Mouse (Mus musculus) CH12.LX (cell line): Measurements from ENCODE around the gene Ifitm1. TPM values are rescaled to one million over a fixed set of nuclear protein-coding genes. Genes with fewer than 3 reads are reported as not detected.

ENCODE experiments used
- DNase-seq: peaks from one replicate; pipeline ENCODE4 v3.0.0-alpha.2; 2013; ENCODE audit errors: extremely low read depth
- H3K27ac ChIP-seq: 2 replicates; pipeline ENCODE4 v1.5.1; 2012; ENCODE audit warnings: low read depth, mild to moderate bottlenecking, control low read depth, moderate library complexity; ENCODE audit not compliant: insufficient read depth
- H3K27me3 ChIP-seq: replicated peaks from 2 replicates; pipeline ENCODE3; 2012; ENCODE audit warnings: inconsistent platforms
- H3K36me3 ChIP-seq, 2 experiments: replicated peaks in 1 of 2; 2 replicates each; pipeline versions ENCODE3 to v1.6.1; 2012; ENCODE audit warnings: inconsistent platforms in 1 of 2, low read length in 1 of 2, mild to moderate bottlenecking in 1 of 2, mixed read lengths in 1 of 2, moderate library complexity in 1 of 2; ENCODE audit not compliant: control insufficient read depth in 1 of 2, insufficient read depth in 1 of 2
- H3K4me1 ChIP-seq, 2 experiments: 2 replicates each; pipeline ENCODE4 v1.6.1; 2012; ENCODE audit warnings: inconsistent platforms in 1 of 2, moderate library complexity in 1 of 2; ENCODE audit not compliant: insufficient read depth in 2 of 2, control insufficient read depth in 1 of 2
- H3K4me2 ChIP-seq: 2 replicates; pipeline ENCODE4 v1.6.1; 2012; ENCODE audit warnings: low read depth, mild to moderate bottlenecking, control low read depth; ENCODE audit not compliant: poor library complexity, insufficient read depth, severe bottlenecking
- H3K4me3 ChIP-seq, 3 experiments: fragments of 150-350 bp in 1 of 3; sonication (generic) in 1 of 3; replicated peaks in 1 of 3; 2 replicates each; pipeline versions ENCODE3 to v1.5.1; 2011 to 2012; ENCODE audit warnings: low read depth in 2 of 3, low read length in 2 of 3, mild to moderate bottlenecking in 2 of 3, moderate library complexity in 2 of 3, control low read depth in 1 of 3, improper control_type of control experiment in 1 of 3, inconsistent platforms in 1 of 3, mixed read lengths in 1 of 3; ENCODE audit not compliant: poor library complexity in 1 of 3
- H3K79me2 ChIP-seq: replicated peaks from 2 replicates; pipeline ENCODE4 v1.6.1; 2012; ENCODE audit warnings: mild to moderate bottlenecking, moderate library complexity; ENCODE audit not compliant: control insufficient read depth, poor library complexity, insufficient read depth, severe bottlenecking; ENCODE audit errors: extremely low read depth
- H3K9ac ChIP-seq: 2 replicates; pipeline ENCODE4 v1.6.1; 2012; ENCODE audit warnings: low read depth, mild to moderate bottlenecking, control low read depth, moderate library complexity; ENCODE audit not compliant: insufficient read depth
- H3K9me3 ChIP-seq: replicated peaks from 2 replicates; pipeline ENCODE3; 2012; ENCODE audit warnings: low read length, inconsistent platforms, mixed read lengths
- BHLHE40 ChIP-seq: IDR thresholded peaks from 2 replicates; pipeline ENCODE4 v1.6.1; 2011; ENCODE audit warnings: mild to moderate bottlenecking, low read depth, low read length, improper control_type of control experiment
- CHD1 ChIP-seq: IDR thresholded peaks from 2 replicates; pipeline ENCODE4 v1.6.1; 2012; ENCODE audit warnings: low read depth, low read length, improper control_type of control experiment, inconsistent platforms
- CTCF ChIP-seq, 2 experiments: IDR thresholded peaks in 1 of 2; conservative IDR thresholded peaks in 1 of 2; 2 replicates each; pipeline ENCODE4 v1.5.1; 2011 to 2012; ENCODE audit warnings: low read depth in 2 of 2, low read length in 2 of 2, improper control_type of control experiment in 1 of 2, inconsistent platforms in 1 of 2, mild to moderate bottlenecking in 1 of 2, moderate library complexity in 1 of 2
- ELF1 ChIP-seq: IDR thresholded peaks from 2 replicates; pipeline ENCODE4 v1.6.1; 2014; ENCODE audit warnings: low read depth, mild to moderate bottlenecking, inconsistent platforms, low read length, improper control_type of control experiment
- EP300 ChIP-seq: IDR thresholded peaks from 2 replicates; pipeline ENCODE4 v1.6.1; 2011; ENCODE audit warnings: low read length, improper control_type of control experiment
- ETS1 ChIP-seq: conservative IDR thresholded peaks from 2 replicates; pipeline ENCODE4 v1.6.1; 2012; ENCODE audit warnings: low read depth, mild to moderate bottlenecking, inconsistent platforms, low read length, improper control_type of control experiment, moderate library complexity
- GABPA ChIP-seq: IDR thresholded peaks from 2 replicates; pipeline ENCODE4 v1.6.1; 2012; ENCODE audit warnings: low read depth, low read length, improper control_type of control experiment, inconsistent platforms; ENCODE audit not compliant: insufficient replicate concordance
- HCFC1 ChIP-seq: IDR thresholded peaks from 2 replicates; pipeline ENCODE4 v1.6.1; 2012; ENCODE audit warnings: low read depth, mild to moderate bottlenecking, inconsistent platforms, low read length, improper control_type of control experiment
- IRF4 ChIP-seq: IDR thresholded peaks from 2 replicates; pipeline ENCODE4 v1.6.1; 2014; ENCODE audit warnings: low read depth, mild to moderate bottlenecking, inconsistent platforms, low read length, improper control_type of control experiment
- JUN ChIP-seq: IDR thresholded peaks from 2 replicates; pipeline ENCODE4 v1.6.1; 2011; ENCODE audit warnings: low read depth, mild to moderate bottlenecking, low read length, improper control_type of control experiment, moderate library complexity; ENCODE audit not compliant: insufficient read depth
- JUND ChIP-seq: conservative IDR thresholded peaks from 2 replicates; pipeline ENCODE4 v1.6.1; 2011; ENCODE audit warnings: low read depth, low read length, improper control_type of control experiment
- MAFK ChIP-seq: IDR thresholded peaks from 2 replicates; pipeline ENCODE4 v1.6.1; 2011; ENCODE audit warnings: low read length, improper control_type of control experiment; ENCODE audit not compliant: insufficient replicate concordance
- MAX ChIP-seq: IDR thresholded peaks from 2 replicates; pipeline ENCODE4 v1.6.1; 2011; ENCODE audit warnings: low read length, improper control_type of control experiment
- MAZ ChIP-seq: IDR thresholded peaks from 2 replicates; pipeline ENCODE4 v1.6.1; 2012; ENCODE audit warnings: low read depth, mild to moderate bottlenecking, inconsistent platforms, low read length, improper control_type of control experiment, moderate library complexity
- MXI1 ChIP-seq: IDR thresholded peaks from 2 replicates; pipeline ENCODE4 v1.6.1; 2011; ENCODE audit warnings: mild to moderate bottlenecking, low read depth, low read length, improper control_type of control experiment
- NRF1 ChIP-seq: IDR thresholded peaks from 2 replicates; pipeline ENCODE4 v1.6.1; 2014; ENCODE audit warnings: low read depth, mild to moderate bottlenecking, inconsistent platforms, low read length, improper control_type of control experiment, moderate library complexity
- PAX5 ChIP-seq: IDR thresholded peaks from 2 replicates; pipeline ENCODE4 v1.6.1; 2012; ENCODE audit warnings: low read length, inconsistent platforms, mixed read lengths
- POLR2A ChIP-seq: IDR thresholded peaks from 2 replicates; pipeline ENCODE4 v1.6.1; 2011; ENCODE audit warnings: low read depth, mild to moderate bottlenecking, improper control_type of control experiment, low read length
- POLR2AphosphoS2 ChIP-seq: IDR thresholded peaks from 2 replicates; pipeline ENCODE4 v1.6.1; 2011; ENCODE audit warnings: low read depth, low read length, improper control_type of control experiment
- RCOR1 ChIP-seq: conservative IDR thresholded peaks from 2 replicates; pipeline ENCODE4 v1.6.1; 2012; ENCODE audit warnings: low read depth, mild to moderate bottlenecking, inconsistent platforms, low read length, improper control_type of control experiment
- SMC3 ChIP-seq: IDR thresholded peaks from 2 replicates; pipeline ENCODE4 v1.6.1; 2011; ENCODE audit warnings: low read depth, low read length, improper control_type of control experiment
- TBP ChIP-seq: conservative IDR thresholded peaks from 2 replicates; pipeline ENCODE4 v1.6.1; 2011; ENCODE audit warnings: low read depth, low read length, improper control_type of control experiment
- TCF12 ChIP-seq: IDR thresholded peaks from 2 replicates; pipeline ENCODE4 v1.6.1; 2014; ENCODE audit warnings: low read depth, mild to moderate bottlenecking, inconsistent platforms, low read length, improper control_type of control experiment
- USF1 ChIP-seq: IDR thresholded peaks from 2 replicates; pipeline ENCODE4 v1.6.1; 2014; ENCODE audit warnings: low read depth, mild to moderate bottlenecking, inconsistent platforms, low read length, improper control_type of control experiment
- USF2 ChIP-seq: conservative IDR thresholded peaks from 2 replicates; pipeline ENCODE4 v1.6.1; 2011; ENCODE audit warnings: low read depth, low read length, improper control_type of control experiment
- ZC3H11A ChIP-seq: IDR thresholded peaks from 2 replicates; pipeline ENCODE4 v1.6.1; 2012; ENCODE audit warnings: low read depth, mild to moderate bottlenecking, inconsistent platforms, low read length, improper control_type of control experiment
- ZKSCAN1 ChIP-seq: IDR thresholded peaks from 2 replicates; pipeline ENCODE4 v1.6.1; 2012; ENCODE audit warnings: low read depth, inconsistent platforms, low read length, improper control_type of control experiment, borderline replicate concordance
- ZMIZ1 ChIP-seq: IDR thresholded peaks from 2 replicates; pipeline ENCODE4 v1.6.1; 2012; ENCODE audit warnings: low read depth, mild to moderate bottlenecking, inconsistent platforms, low read length, improper control_type of control experiment
- ZNF384 ChIP-seq: IDR thresholded peaks from 2 replicates; pipeline ENCODE4 v1.6.1; 2012; ENCODE audit warnings: low read depth, low read length, improper control_type of control experiment, inconsistent platforms
- dilution Hi-C: fragments of 300-500 bp; cut with MboI; formaldehyde crosslinking; loops from 2 replicates; pipeline ENCODE4 v1.14.3; 2020; ENCODE audit warnings: low sequenced_read_pairs; ENCODE audit not compliant: extremely low pct_unique_long_range_greater_than_20kb, extremely low pct_ligation_motif_present
- in situ Hi-C: fragments of 300-500 bp; cut with MboI; formaldehyde crosslinking; loops from 3 replicates; pipeline ENCODE4 v1.14.3; 2019; ENCODE audit warnings: low sequenced_read_pairs, low pct_ligation_motif_present, low pct_unique_long_range_greater_than_20kb, mixed read lengths
- polyA plus RNA-seq: library from polyadenylated mRNA; unstranded; fragments of >175 nt; gene quantifications from 2 replicates; pipeline ENCODE4 v1.2.1, GENCODE M21; 2012; ENCODE audit warnings: low read depth; ENCODE audit not compliant: insufficient read length
- total RNA-seq, 2 experiments: library from RNA; depleted of rRNA; stranded (reverse); fragments of 300-350 nt in 1 of 2; fragments of >200 nt in 1 of 2; gene quantifications; 2 replicates each; pipeline ENCODE4 v1.2.3; 2012 to 2014

Gene Ifitm1
- total and polyA plus RNA-seq, 3 experiments: 14.8 to 55.5 (median 32.9) TPM

- Histone ChIP-seq H3K27me3 (no peaks in the 10 kb centered on the region), H3K4me2 (no peak overlapping the region), H3K4me3 (no peak overlapping the region), H3K9ac (no peak overlapping the region), H3K27ac (no peak overlapping the region), H3K4me1 (peaks cover 3 to 50% of the 10 kb centered on the region in 2 experiments; a peak in 3 of 4 replicates), H3K9me3 (no peaks in the 10 kb centered on the region), H3K79me2 (peaks cover 5% of the 10 kb centered on the region; the same call in 1 of the 2 replicates), H3K36me3 (peaks cover 29 to 93% of the 10 kb centered on the region in 2 experiments)
- dilution Hi-C loops: no loop called here
- no peak for DNase-seq
- TF ChIP-seq ZMIZ1 (no peak), SMC3 (no peak), IRF4 (no peak), MAZ (no peak), PAX5 (no peak), ZKSCAN1 (no peak), BHLHE40 (no peak), ELF1 (no peak), MXI1 (no peak), MAFK (no peak), NRF1 (no peak), RCOR1 (no peak), USF2 (no peak), POLR2AphosphoS2 (no peak), TCF12 (no peak), MAX (no peak), JUN (no peak), EP300 (no peak), POLR2A (no peak), ETS1 (no peak)
- in situ Hi-C loops: loop anchor here (5.0 kb wide), 1 partner anchor 37 kb away; no protein-coding TSS in a partner anchor
Measured at GRCm38 (mm10) chr7:140949255-140949654, 17.8 kb upstream of the Ifitm1 start.

GRCm38 (mm10) chr7:140949824-140950530 lies 17.0 kb upstream of the Ifitm1 start, which contains the start of gene Ifitm5:
Ifitm5 (minus strand) TSS chr7:140950291.
- no peaks in the 10 kb centered on the region for H3K9me3 ChIP-seq
- in situ Hi-C loops (loop anchor here (5.0 kb wide), 1 partner anchor 38 kb away; no protein-coding TSS in a partner anchor), dilution Hi-C loops (no loop called here)
- no peak within 1 kb of the TSS for H3K4me2 ChIP-seq
- no peak for TF ChIP-seq ELF1
- TF ChIP-seq GABPA: no peak
- TF ChIP-seq NRF1: no peak
- TF ChIP-seq IRF4: no peak
- TF ChIP-seq SMC3: no peak
- no peak for TF ChIP-seq EP300
- no peak for TF ChIP-seq USF1
- no peak for TF ChIP-seq MXI1
- no peak for TF ChIP-seq ZKSCAN1
- TF ChIP-seq TCF12: no peak
- no peak for TF ChIP-seq ZC3H11A
- no peak for TF ChIP-seq ZNF384
- TF ChIP-seq CHD1: no peak
- no peak for TF ChIP-seq BHLHE40
- no peak for TF ChIP-seq TBP
- no peak for TF ChIP-seq HCFC1
- TF ChIP-seq MAFK: no peak
- no peak for TF ChIP-seq CTCF (conservative IDR thresholded peaks at IDR 0.05 in 1 of 2, IDR thresholded peaks at IDR 0.05 in 1 of 2; ENCODE audit: low read depth in 2 of 2, low read length in 2 of 2)
- TF ChIP-seq JUND: no peak
- no peak within 1 kb of the TSS for H3K9ac ChIP-seq
- H3K4me3 ChIP-seq: no peak within 1 kb of the TSS
- no peak within 1 kb of the TSS for H3K27ac ChIP-seq
- H3K4me1 ChIP-seq: peaks cover 3 to 49% of the 10 kb centered on the region in 2 experiments; a peak in 3 of 4 replicates
- peaks cover 5% of the 10 kb centered on the region; the same call in 1 of the 2 replicates for H3K79me2 ChIP-seq
- peaks cover 29 to 88% of the 10 kb centered on the region in 2 experiments for H3K36me3 ChIP-seq
- H3K27me3 ChIP-seq: no peaks in the 10 kb centered on the region
- DNase-seq: no peak
